Mouse (Mus musculus): Measurements from ENCODE around the gene Olfr281. TPM values are rescaled to one million over a fixed set of nuclear protein-coding genes. Genes with fewer than 3 reads are reported as not detected.

The Olfr281 gene
- total and polyA plus RNA-seq, 3 experiments = 0.11 TPM; not detected in 2

- H3K36me3 ChIP-seq (replicated peaks) = no peaks in the 10 kb centered on the region
- peaks cover 2% of the 10 kb centered on the region; the same call in 1 of the 2 replicates for H3K4me1 ChIP-seq (ENCODE audit: insufficient read depth, low read depth, low read length)
- DNase-seq (ENCODE audit: low spot score) = no peak
- ATAC-seq (ENCODE audit: extremely low read depth, insufficient number of reproducible peaks, low FRiP score, poor library complexity, severe bottlenecking) = no peak
- TF ChIP-seq GATA1 (IDR thresholded peaks at IDR 0.05; ENCODE audit: borderline replicate concordance, low read length) = no peak
- no peak for TF ChIP-seq CTCF (IDR thresholded peaks at IDR 0.05; ENCODE audit: low read depth, low read length)
- TF ChIP-seq POLR2AphosphoS5 (IDR thresholded peaks at IDR 0.05; ENCODE audit: insufficient replicate concordance, low read depth, low read length) = no peak
- no peak for TF ChIP-seq TAL1 (conservative IDR thresholded peaks at IDR 0.05; ENCODE audit: low read depth, low read length)
- TF ChIP-seq GATA2 (IDR thresholded peaks at IDR 0.05; ENCODE audit: borderline replicate concordance, low read depth, low read length) = no peak
- H3K4me3 ChIP-seq (ENCODE audit: low read depth, low read length) = no peak within 1 kb of the TSS
- H3K9me3 ChIP-seq (replicated peaks) = peaks cover 2% of the 10 kb centered on the region; the same call in 1 of the 2 replicates
- peaks cover 3% of the 10 kb centered on the region for H3K27me3 ChIP-seq (ENCODE audit: insufficient read depth, low read length)
These were observed 39.7 kb downstream of the Olfr281 start, which contains the start of gene Olfr279 for GRCm38 (mm10) chr15:98492102-98492501. TSS of gene Olfr279 (plus strand) at chr15:98492402.

DNA sequence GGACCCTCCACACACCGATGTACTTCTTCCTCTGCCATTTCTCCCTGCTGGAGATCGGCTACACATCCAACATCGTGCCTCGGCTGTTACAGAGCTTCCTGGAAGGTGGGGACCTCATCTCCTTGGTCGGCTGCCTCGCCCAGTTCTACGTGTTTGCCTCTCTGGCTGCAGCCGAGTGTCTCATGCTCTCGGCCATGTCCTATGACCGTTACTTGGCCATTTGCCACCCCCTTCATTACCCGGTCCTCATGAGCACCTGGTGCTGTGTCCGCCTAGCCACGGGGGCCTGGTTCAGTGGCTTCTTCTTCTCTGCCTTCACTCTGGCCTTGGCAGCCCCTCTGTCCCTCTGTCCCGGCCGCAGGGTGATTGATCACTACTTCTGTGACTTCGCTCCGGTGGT, 45.2 kb downstream of the Olfr281 start:
- Histone ChIP-seq H3K9me3 (replicated peaks) (no peaks in the 10 kb centered on the region), H3K4me3 (ENCODE audit: low read depth, low read length) (no peak overlapping the region), H3K27me3 (ENCODE audit: insufficient read depth, low read length) (peaks cover 18% of the 10 kb centered on the region), H3K36me3 (replicated peaks) (no peaks in the 10 kb centered on the region), H3K4me1 (ENCODE audit: insufficient read depth, low read depth, low read length) (no peaks in the 10 kb centered on the region)
- DNase-seq (ENCODE audit: low spot score) = no peak
- ATAC-seq (ENCODE audit: extremely low read depth, insufficient number of reproducible peaks, low FRiP score, poor library complexity, severe bottlenecking) = no peak
- no peak for TF ChIP-seq POLR2AphosphoS5 (IDR thresholded peaks at IDR 0.05; ENCODE audit: insufficient replicate concordance, low read depth, low read length)
- TF ChIP-seq GATA1 (IDR thresholded peaks at IDR 0.05; ENCODE audit: borderline replicate concordance, low read length) = no peak
- no peak for TF ChIP-seq TAL1 (conservative IDR thresholded peaks at IDR 0.05; ENCODE audit: low read depth, low read length)
- no peak for TF ChIP-seq CTCF (IDR thresholded peaks at IDR 0.05; ENCODE audit: low read depth, low read length)
- TF ChIP-seq GATA2 (IDR thresholded peaks at IDR 0.05; ENCODE audit: borderline replicate concordance, low read depth, low read length) = no peak

- TF ChIP-seq GATA2 (IDR thresholded peaks at IDR 0.05; ENCODE audit: borderline replicate concordance, low read depth, low read length) (no peak), GATA1 (IDR thresholded peaks at IDR 0.05; ENCODE audit: borderline replicate concordance, low read length) (no peak), CTCF (IDR thresholded peaks at IDR 0.05; ENCODE audit: low read depth, low read length) (no peak), POLR2AphosphoS5 (IDR thresholded peaks at IDR 0.05; ENCODE audit: insufficient replicate concordance, low read depth, low read length) (no peak), TAL1 (conservative IDR thresholded peaks at IDR 0.05; ENCODE audit: low read depth, low read length) (no peak)
- ATAC-seq (ENCODE audit: extremely low read depth, insufficient number of reproducible peaks, low FRiP score, poor library complexity, severe bottlenecking) (no peak), DNase-seq (ENCODE audit: low spot score) (no peak)
- Histone ChIP-seq H3K36me3 (replicated peaks) (no peaks in the 10 kb centered on the region), H3K27me3 (ENCODE audit: insufficient read depth, low read length) (peaks cover 32% of the 10 kb centered on the region), H3K4me3 (ENCODE audit: low read depth, low read length) (no peak overlapping the region), H3K4me1 (ENCODE audit: insufficient read depth, low read depth, low read length) (peaks cover 14% of the 10 kb centered on the region), H3K9me3 (replicated peaks) (no peaks in the 10 kb centered on the region)
These were observed 50.9 kb downstream of the Olfr281 start for GRCm38 (mm10) chr15:98503317-98503716.

GRCm38 (mm10) chr15:98504514-98504913, 52.1 kb downstream of the Olfr281 start:
- H3K4me1 ChIP-seq (ENCODE audit: insufficient read depth, low read depth, low read length) = peaks cover 14% of the 10 kb centered on the region
- no peaks in the 10 kb centered on the region for H3K36me3 ChIP-seq (replicated peaks)
- H3K9me3 ChIP-seq (replicated peaks) = no peaks in the 10 kb centered on the region
- peak; percentile 40 for ATAC-seq (ENCODE audit: extremely low read depth, insufficient number of reproducible peaks, low FRiP score, poor library complexity, severe bottlenecking)
- H3K27me3 ChIP-seq (ENCODE audit: insufficient read depth, low read length) = peaks cover 39% of the 10 kb centered on the region
- no peak for DNase-seq (ENCODE audit: low spot score)
- peak; percentile 82 for TF ChIP-seq CTCF (IDR thresholded peaks at IDR 0.05; ENCODE audit: low read depth, low read length)
- TF ChIP-seq GATA2 (IDR thresholded peaks at IDR 0.05; ENCODE audit: borderline replicate concordance, low read depth, low read length) = no peak
- TF ChIP-seq GATA1 (IDR thresholded peaks at IDR 0.05; ENCODE audit: borderline replicate concordance, low read length) = no peak
- no peak for TF ChIP-seq POLR2AphosphoS5 (IDR thresholded peaks at IDR 0.05; ENCODE audit: insufficient replicate concordance, low read depth, low read length)
- no peak for TF ChIP-seq TAL1 (conservative IDR thresholded peaks at IDR 0.05; ENCODE audit: low read depth, low read length)
- H3K4me3 ChIP-seq (ENCODE audit: low read depth, low read length) = no peak overlapping the region

DNA sequence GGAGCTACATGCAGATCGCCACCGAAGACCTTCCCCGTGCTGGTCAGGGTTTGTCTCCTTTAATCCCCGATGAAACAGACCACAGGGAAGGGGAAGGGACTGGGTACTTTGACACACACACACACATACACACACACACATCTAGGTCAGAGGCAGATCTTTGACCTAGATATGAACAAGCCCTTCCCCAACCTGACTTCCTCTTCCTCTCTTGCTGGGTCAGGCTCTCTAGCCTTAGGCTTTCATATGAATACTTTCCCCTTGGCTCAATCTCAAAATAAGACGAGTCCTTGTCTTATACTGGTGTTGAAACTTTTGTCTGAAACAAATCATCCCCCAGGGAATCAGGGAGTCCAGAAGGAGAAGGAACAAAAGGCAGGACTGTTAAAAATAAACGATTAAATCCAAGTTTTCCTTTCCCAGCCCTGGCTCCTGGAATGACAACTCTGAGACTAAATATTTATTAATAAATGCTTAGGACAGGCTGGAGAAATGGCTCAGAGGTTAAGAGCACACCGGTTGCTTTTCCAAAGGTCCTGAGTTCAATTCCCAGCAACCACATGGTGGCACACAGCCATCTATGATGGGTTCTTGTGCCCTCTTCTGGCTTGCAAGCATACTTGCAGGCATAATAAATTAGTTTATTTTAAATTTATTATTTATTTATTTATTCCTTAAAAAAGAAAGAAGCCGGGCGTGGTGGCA, 54.0 kb downstream of the Olfr281 start:
- H3K4me1 ChIP-seq (ENCODE audit: insufficient read depth, low read depth, low read length) = peaks cover 22% of the 10 kb centered on the region
- peak; percentile 42 for ATAC-seq (ENCODE audit: extremely low read depth, insufficient number of reproducible peaks, low FRiP score, poor library complexity, severe bottlenecking)

GRCm38 (mm10) chr15:98507321-98507720, 54.9 kb downstream of the Olfr281 start:
- no peak for TF ChIP-seq CTCF (IDR thresholded peaks at IDR 0.05; ENCODE audit: low read depth, low read length)
- TF ChIP-seq GATA2 (IDR thresholded peaks at IDR 0.05; ENCODE audit: borderline replicate concordance, low read depth, low read length) = no peak
- no peak for TF ChIP-seq GATA1 (IDR thresholded peaks at IDR 0.05; ENCODE audit: borderline replicate concordance, low read length)
- TF ChIP-seq TAL1 (conservative IDR thresholded peaks at IDR 0.05; ENCODE audit: low read depth, low read length) = no peak
- TF ChIP-seq POLR2AphosphoS5 (IDR thresholded peaks at IDR 0.05; ENCODE audit: insufficient replicate concordance, low read depth, low read length) = no peak
- Histone ChIP-seq H3K36me3 (replicated peaks) (no peaks in the 10 kb centered on the region), H3K27me3 (ENCODE audit: insufficient read depth, low read length) (peaks cover 28% of the 10 kb centered on the region), H3K9me3 (replicated peaks) (no peaks in the 10 kb centered on the region), H3K4me1 (ENCODE audit: insufficient read depth, low read depth, low read length) (peaks cover 25% of the 10 kb centered on the region), H3K4me3 (ENCODE audit: low read depth, low read length) (no peak overlapping the region)
- ATAC-seq (ENCODE audit: extremely low read depth, insufficient number of reproducible peaks, low FRiP score, poor library complexity, severe bottlenecking) (no peak), DNase-seq (ENCODE audit: low spot score) (no peak)

More for the DNA sequence above, 54.0 kb downstream of the Olfr281 start:
- H3K36me3 ChIP-seq (replicated peaks) = no peaks in the 10 kb centered on the region
- no peak for DNase-seq (ENCODE audit: low spot score)
- H3K9me3 ChIP-seq (replicated peaks) = no peaks in the 10 kb centered on the region
- H3K4me3 ChIP-seq (ENCODE audit: low read depth, low read length) = no peak overlapping the region
- peaks cover 29% of the 10 kb centered on the region for H3K27me3 ChIP-seq (ENCODE audit: insufficient read depth, low read length)
- TF ChIP-seq TAL1 (conservative IDR thresholded peaks at IDR 0.05; ENCODE audit: low read depth, low read length) (no peak), POLR2AphosphoS5 (IDR thresholded peaks at IDR 0.05; ENCODE audit: insufficient replicate concordance, low read depth, low read length) (no peak), GATA2 (IDR thresholded peaks at IDR 0.05; ENCODE audit: borderline replicate concordance, low read depth, low read length) (no peak), GATA1 (IDR thresholded peaks at IDR 0.05; ENCODE audit: borderline replicate concordance, low read length) (no peak), CTCF (IDR thresholded peaks at IDR 0.05; ENCODE audit: low read depth, low read length) (no peak)

Measured in G1E (cell line).